8 mouse cellular contexts compared by ENCODE assay signal in the genomic region with DNA sequence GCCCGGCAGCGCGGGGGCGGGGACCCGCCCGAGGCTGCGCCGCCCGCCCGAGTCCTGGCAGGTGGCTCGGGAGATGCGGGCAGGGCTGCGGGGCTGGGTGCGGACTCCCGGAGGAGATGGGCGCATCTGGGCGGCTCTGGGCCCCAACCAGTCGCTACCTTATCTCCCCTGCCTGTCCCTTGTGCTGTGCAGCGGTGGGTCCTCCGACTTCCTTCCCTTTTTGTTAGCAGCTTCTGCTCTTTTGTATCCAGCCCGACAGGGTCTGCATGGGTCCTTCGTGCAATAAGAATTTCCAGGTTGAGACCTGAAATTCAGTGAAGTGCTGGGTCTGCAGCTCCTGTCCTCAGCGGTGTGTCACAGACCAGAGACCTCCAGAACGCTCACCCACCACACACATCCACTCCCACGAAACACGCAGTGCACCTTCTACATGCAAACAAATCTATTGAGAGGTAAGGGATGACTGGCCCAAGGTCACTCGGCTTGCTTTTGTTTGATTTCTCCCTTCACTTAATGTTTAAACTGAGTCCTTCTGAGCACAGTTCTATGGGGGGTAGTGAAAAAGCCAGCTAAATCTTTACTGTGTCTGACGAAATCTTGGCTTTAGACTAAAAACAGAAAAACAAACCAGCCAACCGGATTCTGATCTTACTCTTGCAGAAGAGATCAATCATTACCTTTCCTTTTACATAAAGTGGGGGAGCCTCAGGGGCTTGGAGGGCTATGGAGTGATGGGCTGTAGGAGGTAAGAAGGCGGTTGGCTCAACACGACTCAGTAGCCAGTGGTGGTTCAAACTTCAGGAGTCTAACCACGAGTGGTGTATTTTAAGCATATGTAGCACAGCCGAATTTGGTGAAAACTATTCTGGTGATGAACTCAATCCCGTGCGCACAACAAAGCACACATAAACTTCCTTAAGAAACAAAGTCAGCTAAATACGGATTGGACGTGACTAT. TPM values are rescaled to one million over a fixed set of nuclear protein-coding genes. Genes with fewer than 3 reads are reported as not detected.
DNase-seq lines count a peak whose midpoint lies in the region; ATAC-seq and TF ChIP-seq lines count a peak whose summit lies in the region.

No protein-coding gene starts in this region.

- WGBS in embryonic facial prominence, embryonic 15.5 days, result 18% methylated on average over 37 of the region's 37 CpGs
- WGBS in intestine, embryonic 16.5 days, result 15% methylated on average over 37 of the region's 37 CpGs
- WGBS in midbrain, embryonic 10.5 days, result 21% methylated on average over 36 of the region's 37 CpGs

- peak overlapping the region; percentile 83 for H3K4me3 ChIP-seq in left cerebral cortex, adult 2 months
- peak overlapping the region; percentile 67 for H3K4me3 ChIP-seq in embryonic facial prominence, embryonic 15.5 days (replicated peaks)
- H3K4me3 ChIP-seq in intestine, embryonic 16.5 days (ENCODE audit: low read length), result peak overlapping the region; percentile 76
- peak overlapping the region; percentile 86 for H3K4me3 ChIP-seq in midbrain, embryonic 10.5 days

- no peak for TF ChIP-seq CTCF in left cerebral cortex, adult 2 months (IDR thresholded peaks at IDR 0.05)

- peak overlapping the region; percentile 98 for H3K4me2 ChIP-seq in embryonic facial prominence, embryonic 15.5 days (replicated peaks)
- H3K4me2 ChIP-seq in intestine, embryonic 16.5 days (ENCODE audit: low read depth, low read length), result peak overlapping the region; percentile 83

- H3K4me1 ChIP-seq in embryonic facial prominence, embryonic 15.5 days, result peaks cover 4% of the 10 kb centered on the region; the same call in 1 of the 2 replicates
- 0 out of 2 replicates have a peak, but pooled peaks cover 13% of the 10 kb centered on the region for H3K4me1 ChIP-seq in intestine, embryonic 16.5 days (ENCODE audit: control insufficient read depth, insufficient read depth, low read length)
- peaks cover 17% of the 10 kb centered on the region for H3K4me1 ChIP-seq in midbrain, embryonic 10.5 days

- peaks cover 48% of the 10 kb centered on the region for H3K27me3 ChIP-seq in embryonic facial prominence, embryonic 15.5 days
- H3K27me3 ChIP-seq in intestine, embryonic 16.5 days (replicated peaks; ENCODE audit: control insufficient read depth, insufficient read depth, low read length), result no peaks in the 10 kb centered on the region; the same call in 1 of the 2 replicates
- H3K27me3 ChIP-seq in midbrain, embryonic 10.5 days (ENCODE audit: low read depth, poor library complexity, severe bottlenecking), result peaks cover 72% of the 10 kb centered on the region

- DNase-seq in left cerebral cortex, adult 2 months (ENCODE audit: extremely low spot score in 1 of 2, low spot score in 2 of 2), result no peak
- DNase-seq in left cerebral cortex, postnatal 4 days, result no peak
- DNase-seq in WW6 (ENCODE audit: low read depth, low spot score), result peak; percentile 7
- peak; percentile 53 for DNase-seq in midbrain, embryonic 10.5 days (ENCODE audit: low spot score)
- peak; percentile 77 for DNase-seq in yolk sac, embryonic 10.5 days (ENCODE audit: low spot score)

- intact Hi-C loops in left cerebral cortex, adult 2 months (cut with DNase I), result loop anchor here (5.0 kb wide), 1 partner anchor 151 kb away; no protein-coding TSS in a partner anchor
- intact Hi-C loops in left cerebral cortex, postnatal 4 days (cut with DNase I), result loop anchor here (10.0 kb wide), 1 partner anchor 93 kb away; no protein-coding TSS in a partner anchor

- no peaks in the 10 kb centered on the region for H3K36me3 ChIP-seq in embryonic facial prominence, embryonic 15.5 days
- no peaks in the 10 kb centered on the region for H3K36me3 ChIP-seq in intestine, embryonic 16.5 days (ENCODE audit: control insufficient read depth, insufficient read depth, low read length)
- no peaks in the 10 kb centered on the region for H3K36me3 ChIP-seq in midbrain, embryonic 10.5 days

- peak overlapping the region; percentile 98 for H3K27ac ChIP-seq in left cerebral cortex, adult 2 months
- no peak overlapping the region for H3K27ac ChIP-seq in embryonic facial prominence, embryonic 15.5 days (replicated peaks)
- peak overlapping the region; percentile 87 for H3K27ac ChIP-seq in intestine, embryonic 16.5 days (ENCODE audit: low read length)
- H3K27ac ChIP-seq in midbrain, embryonic 10.5 days (replicated peaks), result peak overlapping the region; percentile 85

- H3K9ac ChIP-seq in embryonic facial prominence, embryonic 15.5 days, result peak overlapping the region; percentile 40
- H3K9ac ChIP-seq in intestine, embryonic 16.5 days (ENCODE audit: low read depth, low read length), result peak overlapping the region; percentile 83

- ATAC-seq in embryonic facial prominence, embryonic 15.5 days (ENCODE audit: insufficient number of reproducible peaks, low FRiP score, low TSS enrichment, low read depth), result peak; percentile 49; the same call in 1 of the 2 replicates
- no peak; the same call in 1 of the 2 replicates for ATAC-seq in intestine, embryonic 16.5 days
- no peak for ATAC-seq in erythroid progenitor cell, adult 5-6 weeks (replicated peaks; ENCODE audit: low FRiP score, poor library complexity, severe bottlenecking)

- H3K9me3 ChIP-seq in embryonic facial prominence, embryonic 15.5 days (replicated peaks), result no peaks in the 10 kb centered on the region
- no peaks in the 10 kb centered on the region for H3K9me3 ChIP-seq in intestine, embryonic 16.5 days (ENCODE audit: control insufficient read depth, low read length)
- H3K9me3 ChIP-seq in midbrain, embryonic 10.5 days (replicated peaks), result no peaks in the 10 kb centered on the region

RNA-seq across cellular contexts. Expression of a gene that starts 19.1 kb away (rescaled TPM):
- total RNA-seq in left cerebral cortex, adult 2 months (2021), result 10 to 100 TPM; 72.2 to 76.0 TPM
- total RNA-seq in left cerebral cortex, postnatal 4 days (2021), result 10 to 100 TPM; 95.4 to 98.7 TPM
- polyA plus RNA-seq in embryonic facial prominence, embryonic 15.5 days (2015; fragmentation: Nextera tagmentation; extraction: Ambion mirVana), result 2.1 and 3.2 TPM in 2 replicates
- 6.3 and 6.7 TPM in 2 replicates for polyA plus RNA-seq in intestine, embryonic 16.5 days (2015; fragmentation: Nextera tagmentation; extraction: Ambion mirVana)
- polyA plus RNA-seq in midbrain, embryonic 10.5 days (2016; fragmentation: Nextera tagmentation; extraction: Ambion mirVana), result 2.5 and 5.2 TPM in 2 replicates
- not detected in 2 replicates for total RNA-seq in erythroid progenitor cell, adult 5-6 weeks (2015; ENCODE audit: low replicate concordance)
- total RNA-seq in erythroid progenitor cell, adult 5-6 weeks (2017; ENCODE audit: low replicate concordance), result 0.13 TPM in 1 of 2 replicates, not detected in the other

Comparison
In these comparisons a context has a peak if more than half of its experiments do, and no peak if none do; other contexts are left out.
1. DNase-seq: peak in WW6 (single experiment), midbrain, embryonic 10.5 days (single experiment) and yolk sac, embryonic 10.5 days (single experiment); none in left cerebral cortex, adult 2 months (0 of 2) and left cerebral cortex, postnatal 4 days (single experiment).
2. RNA of a gene that starts 19.1 kb away (total RNA-seq): 95.4 to 98.7 TPM in left cerebral cortex, postnatal 4 days and 72.2 to 76.0 TPM in left cerebral cortex, adult 2 months; 0.13 TPM in erythroid progenitor cell, adult 5-6 weeks; every median in the first group is over 10 times any median in the second.
3. Peak in every context shown above with its lines, with median percentiles within 50 percentile points of each other: H3K4me3 ChIP-seq.